Mouse (Mus musculus) cerebellum, adult (tissue): ENCODE measurements at regions not wholly inside any gene's neighbourhood (a gene's known extent, or its start where the extent isn't known, plus 50 kb on each side); places are given as distances from the start of the nearest gene placed in this dataset.
A peak's percentile ranks its signal among the peaks of the same experiment; 100 is the strongest.

Experiments
- ATAC-seq: cut with Nextera tagmentation; 2 replicates; pipeline ENCODE4 v1.9.2; 2017; ENCODE audit warnings: mild to moderate bottlenecking, moderate library complexity, mixed read lengths; ENCODE audit not compliant: insufficient number of reproducible peaks, low FRiP score, low TSS enrichment

- peak; percentile 75; the same call in 1 of the 2 replicates for ATAC-seq
These were observed 52.9 kb upstream of the Ica1 start for GRCm38 (mm10) chr6:8831204-8831603.

- no peak for ATAC-seq
These were observed 54.6 kb upstream of the Ica1 start for GRCm38 (mm10) chr6:8832924-8833323.

- no peak for ATAC-seq
These were observed 75.4 kb upstream of the Ica1 start for GRCm38 (mm10) chr6:8853657-8854056.

- no peak for ATAC-seq
These were observed 82.3 kb upstream of the Ica1 start for GRCm38 (mm10) chr6:8860581-8860980.

GRCm38 (mm10) chr6:8863843-8864620 lies 84.2 kb upstream of the Nxph1 start:
- no peak for ATAC-seq

GRCm38 (mm10) chr6:8877373-8878070 lies 70.7 kb upstream of the Nxph1 start:
- ATAC-seq: no peak

GRCm38 (mm10) chr6:8893665-8894064 lies 54.6 kb upstream of the Nxph1 start:
- no peak for ATAC-seq

GRCm38 (mm10) chr6:8896097-8896496 lies 52.1 kb upstream of the Nxph1 start:
- no peak for ATAC-seq

- no peak for ATAC-seq
These were observed 51.4 kb upstream of the Nxph1 start for GRCm38 (mm10) chr6:8896822-8897221.

- ATAC-seq: no peak
These were observed 50.9 kb upstream of the Nxph1 start for GRCm38 (mm10) chr6:8897334-8897733.

GRCm38 (mm10) chr6:8898268-8898667 lies 50.0 kb upstream of the Nxph1 start:
- no peak for ATAC-seq
